Mouse (Mus musculus) ovary, postnatal 36 days (tissue): ENCODE measurements around the gene Olfr625-ps1.
"Not testable (repeated sequence)": the region's sequence is repeated elsewhere in the genome, so short reads cannot be mapped to it uniquely, and the experiment has no call there.

Experiments
- DNase-seq: peaks from one replicate; pipeline ENCODE4 v3.0.0; 2022; ENCODE audit warnings: low spot score, mixed read lengths

Olfr625-ps1 gene

GRCm38 (mm10) chr7:103682420-103682819 lies at the start of gene Olfr625-ps1:
Olfr625-ps1 (plus strand) TSS chr7:103682720.
- DNase-seq, result no peak

- no peak for DNase-seq
These were observed 45.7 kb upstream of the Olfr625-ps1 start for GRCm38 (mm10) chr7:103636795-103637194.

- DNase-seq, result no peak
These were observed 39.9 kb upstream of the Olfr625-ps1 start, which contains the start of gene Olfr622 for GRCm38 (mm10) chr7:103642602-103643001. Olfr622 (minus strand) TSS chr7:103642702.

- no peak for DNase-seq
These were observed 38.5 kb upstream of the Olfr625-ps1 start for GRCm38 (mm10) chr7:103644070-103644469.

GRCm38 (mm10) chr7:103663598-103663997 lies 18.9 kb upstream of the Olfr625-ps1 start, which contains the start of gene Olfr623:
Olfr623 (minus strand) TSS chr7:103663698.
- DNase-seq, result no peak

- no peak for DNase-seq
These were observed 11.4 kb upstream of the Olfr625-ps1 start, which contains the start of gene Olfr624 for GRCm38 (mm10) chr7:103671091-103671490. Olfr624 (minus strand) TSS chr7:103671191.

GRCm38 (mm10) chr7:103699469-103699868 lies 16.9 kb downstream of the Olfr625-ps1 start:
- no peak for DNase-seq

GRCm38 (mm10) chr7:103712024-103712423 lies 29.5 kb downstream of the Olfr625-ps1 start:
- no peak for DNase-seq

GRCm38 (mm10) chr7:103714371-103714770 lies 31.9 kb downstream of the Olfr625-ps1 start, which contains the start of gene Olfr243:
Olfr243 (plus strand) TSS chr7:103714671.
- no peak for DNase-seq

- not testable (repeated sequence) for DNase-seq
These were observed 33.9 kb downstream of the Olfr625-ps1 start for GRCm38 (mm10) chr7:103716398-103716797.

GRCm38 (mm10) chr7:103730074-103730473 lies 47.6 kb downstream of the Olfr625-ps1 start, which contains the start of gene Olfr628:
Olfr628 (plus strand) TSS chr7:103730374.
- DNase-seq, result no peak
